9 mouse cellular contexts compared by ENCODE assay signal in genomic region chr12:69891721-69892120, GRCm38 (mm10). TPM values are rescaled to one million over a fixed set of nuclear protein-coding genes. Genes with fewer than 3 reads are reported as not detected.
DNase-seq lines count a peak whose midpoint lies in the region; ATAC-seq and TF ChIP-seq lines count a peak whose summit lies in the region.
"Had no signal": no experiment of that assay in that cellular context is flagged by ENCODE, and none has a peak within 500 bp of the region (broad histone marks: within the 10 kb centered on the region; RNA-seq: fewer than 3 reads in every experiment).

No protein-coding gene starts in this region.

- no peak for ATAC-seq in kidney, postnatal 0 days (replicated peaks; ENCODE audit: low FRiP score, low read depth)
- no peak for ATAC-seq in hindbrain, postnatal 0 days
- no peak for ATAC-seq in midbrain, postnatal 0 days (ENCODE audit: low FRiP score)
- ATAC-seq in monocyte, adult 5-6 weeks (replicated peaks; ENCODE audit: insufficient number of reproducible peaks, low FRiP score, low TSS enrichment, poor library complexity, severe bottlenecking), result no peak

- no peaks in the 10 kb centered on the region for H3K36me3 ChIP-seq in kidney, postnatal 0 days (ENCODE audit: insufficient read depth, low read length)
- no peaks in the 10 kb centered on the region for H3K36me3 ChIP-seq in hindbrain, postnatal 0 days (ENCODE audit: insufficient read depth, low read length)
- 0 out of 2 replicates have a peak, but pooled peaks cover 4% of the 10 kb centered on the region for H3K36me3 ChIP-seq in midbrain, postnatal 0 days (ENCODE audit: insufficient read depth, low read length)

- H3K4me1 ChIP-seq in kidney, postnatal 0 days (replicated peaks; ENCODE audit: insufficient read depth, low read length), result peaks cover 12% of the 10 kb centered on the region
- peaks cover 11% of the 10 kb centered on the region for H3K4me1 ChIP-seq in cortical plate, adult 2 months (ENCODE audit: control insufficient read depth, insufficient read depth, low read length)
- peaks cover 14% of the 10 kb centered on the region; the same call in 1 of the 2 replicates for H3K4me1 ChIP-seq in hindbrain, postnatal 0 days (ENCODE audit: insufficient read depth, low read length)
- peaks cover 8% of the 10 kb centered on the region for H3K4me1 ChIP-seq in midbrain, postnatal 0 days (ENCODE audit: insufficient read depth, low read length)

- H3K9me3 ChIP-seq in kidney, postnatal 0 days (replicated peaks; ENCODE audit: low read length), result no peaks in the 10 kb centered on the region
- H3K9me3 ChIP-seq in hindbrain, postnatal 0 days (ENCODE audit: low read length), result no peaks in the 10 kb centered on the region
- H3K9me3 ChIP-seq in midbrain, postnatal 0 days (ENCODE audit: low read length), result no peaks in the 10 kb centered on the region

- TF ChIP-seq POLR2A in cortical plate, adult 2 months (IDR thresholded peaks at IDR 0.05; ENCODE audit: extremely low read depth, insufficient read depth, low read length), result no peak

- peak overlapping the region; percentile 54 for H3K4me2 ChIP-seq in kidney, postnatal 0 days (ENCODE audit: low read length)
- H3K4me2 ChIP-seq in hindbrain, postnatal 0 days (ENCODE audit: low read depth, low read length), result peak overlapping the region; percentile 71
- peak overlapping the region; percentile 71 for H3K4me2 ChIP-seq in midbrain, postnatal 0 days (ENCODE audit: low read depth, low read length, poor library complexity, severe bottlenecking)

- H3K9ac ChIP-seq in kidney, postnatal 0 days (ENCODE audit: low read depth, low read length), result peak overlapping the region; percentile 98
- H3K9ac ChIP-seq in hindbrain, postnatal 0 days (replicated peaks; ENCODE audit: low read length), result peak overlapping the region; percentile 97
- H3K9ac ChIP-seq in midbrain, postnatal 0 days (replicated peaks; ENCODE audit: low read length, poor library complexity, severe bottlenecking), result peak overlapping the region; percentile 97

- peak overlapping the region; percentile 80 for H3K4me3 ChIP-seq in kidney, postnatal 0 days (replicated peaks; ENCODE audit: low read depth, low read length)
- H3K4me3 ChIP-seq in cortical plate, adult 2 months (ENCODE audit: insufficient read depth, low read length), result peak overlapping the region; percentile 90
- H3K4me3 ChIP-seq in hindbrain, postnatal 0 days (ENCODE audit: low read length), result peak overlapping the region; percentile 94
- H3K4me3 ChIP-seq in midbrain, postnatal 0 days (ENCODE audit: low read depth, low read length), result peak overlapping the region; percentile 95

- H3K27ac ChIP-seq in kidney, postnatal 0 days, result peak overlapping the region; percentile 92; the same call in 1 of the 2 replicates
- no peak overlapping the region for H3K27ac ChIP-seq in cortical plate, adult 2 months (ENCODE audit: insufficient read depth, low read length)
- H3K27ac ChIP-seq in hindbrain, postnatal 0 days, result no peak overlapping the region
- H3K27ac ChIP-seq in midbrain, postnatal 0 days (ENCODE audit: low read depth, low read length), result peak overlapping the region; percentile 96; the same call in 1 of the 2 replicates

- TF ChIP-seq CTCF in kidney, postnatal 0 days (IDR thresholded peaks at IDR 0.05; ENCODE audit: low read depth), result no peak
- no peak for TF ChIP-seq CTCF in cortical plate, adult 2 months (IDR thresholded peaks at IDR 0.05; ENCODE audit: extremely low read depth, insufficient read depth, low read length)
- no peak for TF ChIP-seq CTCF in hindbrain, postnatal 0 days (IDR thresholded peaks at IDR 0.05; ENCODE audit: low read depth)
- no peak for TF ChIP-seq CTCF in midbrain, postnatal 0 days (IDR thresholded peaks at IDR 0.05)

- 35% methylated on average over 3 of the region's 3 CpGs for WGBS in kidney, postnatal 0 days
- 40% methylated on average over 3 of the region's 3 CpGs for WGBS in hindbrain, postnatal 0 days
- whole genome bisulfite sequencing in midbrain, postnatal 0 days, result 42% methylated on average over 3 of the region's 3 CpGs

- H3K27me3 ChIP-seq in kidney, postnatal 0 days (ENCODE audit: insufficient read depth, low read length), result no peaks in the 10 kb centered on the region
- no peaks in the 10 kb centered on the region for H3K27me3 ChIP-seq in hindbrain, postnatal 0 days (ENCODE audit: insufficient read depth, low read length)
- H3K27me3 ChIP-seq in midbrain, postnatal 0 days (ENCODE audit: insufficient read depth, low read length), result no peaks in the 10 kb centered on the region

- DNase-seq in kidney, postnatal 0 days (ENCODE audit: low spot score), result no peak
- no peak for DNase-seq in kidney, adult 11 months
- DNase-seq in hindbrain, postnatal 0 days (ENCODE audit: low spot score), result no peak
- DNase-seq in midbrain, postnatal 0 days (ENCODE audit: low spot score), result no peak
- DNase-seq in right cerebral cortex, adult 18-20 months, result no peak
- DNase-seq in gastrocnemius, adult 18-20 months (ENCODE audit: low spot score), result no peak
- DNase-seq: kidney, postnatal 10 days had no signal

RNA-seq across cellular contexts. Expression of gene Atl1, which starts 0.7 kb away (rescaled TPM):
- 3.5 and 5.8 TPM in 2 replicates for polyA plus RNA-seq in kidney, postnatal 0 days (2015; fragmentation: Nextera tagmentation; extraction: Ambion mirVana)
- polyA plus RNA-seq in cortical plate, adult 2 months (2012; rRNA removed), result 108 and 119 TPM in 2 replicates
- total RNA-seq in hindbrain, postnatal 0 days (2014; rRNA removed), result 130 and 143 TPM in 2 replicates
- 145 and 151 TPM in 2 replicates for polyA plus RNA-seq in hindbrain, postnatal 0 days (2015; fragmentation: Nextera tagmentation; extraction: Ambion mirVana)
- 121 and 230 TPM in 2 replicates for total RNA-seq in midbrain, postnatal 0 days (2014; rRNA removed)
- polyA plus RNA-seq in midbrain, postnatal 0 days (2015; fragmentation: Nextera tagmentation; extraction: Ambion mirVana), result 170 and 179 TPM in 2 replicates
- 1 to 10 TPM; 1.6 to 3.1 TPM for total RNA-seq in gastrocnemius, adult 18-20 months (2021)
- total RNA-seq in monocyte, adult 5-6 weeks (2017), result 0.85 to 2.1 TPM (median 1.1 TPM) in 3 replicates

RNA-seq across cellular contexts. Expression of gene Map4k5, which starts 1.3 kb away (rescaled TPM):
- polyA plus RNA-seq in kidney, postnatal 0 days (2015; fragmentation: Nextera tagmentation; extraction: Ambion mirVana), result 27.3 and 29.1 TPM in 2 replicates
- 25.3 and 25.9 TPM in 2 replicates for polyA plus RNA-seq in cortical plate, adult 2 months (2012; rRNA removed)
- 30.9 and 32.3 TPM in 2 replicates for total RNA-seq in hindbrain, postnatal 0 days (2014; rRNA removed)
- 17.1 and 19.5 TPM in 2 replicates for polyA plus RNA-seq in hindbrain, postnatal 0 days (2015; fragmentation: Nextera tagmentation; extraction: Ambion mirVana)
- 33.9 and 38.4 TPM in 2 replicates for total RNA-seq in midbrain, postnatal 0 days (2014; rRNA removed)
- 13.7 and 16.9 TPM in 2 replicates for polyA plus RNA-seq in midbrain, postnatal 0 days (2015; fragmentation: Nextera tagmentation; extraction: Ambion mirVana)
- total RNA-seq in gastrocnemius, adult 18-20 months (2021), result 10 to 100 TPM; 21.9 to 23.2 TPM
- total RNA-seq in monocyte, adult 5-6 weeks (2017), result 41.3 to 64.2 TPM (median 51.0 TPM) in 3 replicates

Comparison
In these comparisons a context has a peak if more than half of its experiments do, and no peak if none do; other contexts are left out.
1. H3K27ac ChIP-seq: peak in kidney, postnatal 0 days (single experiment) and midbrain, postnatal 0 days (single experiment); none in cortical plate, adult 2 months (single experiment) and hindbrain, postnatal 0 days (single experiment).
2. RNA of gene Atl1, which starts 0.7 kb away (total RNA-seq): 130 to 143 TPM in hindbrain, postnatal 0 days and 121 to 230 TPM in midbrain, postnatal 0 days; 1.6 to 3.1 TPM in gastrocnemius, adult 18-20 months and 0.85 to 2.1 TPM in monocyte, adult 5-6 weeks; every median in the first group is over 10 times any median in the second.
3. Peak in every context shown above with its lines, with median percentiles within 50 percentile points of each other: H3K4me2 ChIP-seq, H3K4me3 ChIP-seq and H3K9ac ChIP-seq.